Mouse (Mus musculus) Muller cell, postnatal 12 days (primary cell): ENCODE data around the gene Gm379.

ENCODE experiments used
- DNase-seq: peaks from one replicate; pipeline ENCODE4 v3.0.0-alpha.2; 2015; ENCODE audit errors: inconsistent ontology term

Gm379 gene

GRCm38 (mm10) chrX:108664885-108665284 is at the start of gene Gm379:
TSS of gene Gm379 (minus strand) at chrX:108664891.
- DNase-seq: no peak

DNA sequence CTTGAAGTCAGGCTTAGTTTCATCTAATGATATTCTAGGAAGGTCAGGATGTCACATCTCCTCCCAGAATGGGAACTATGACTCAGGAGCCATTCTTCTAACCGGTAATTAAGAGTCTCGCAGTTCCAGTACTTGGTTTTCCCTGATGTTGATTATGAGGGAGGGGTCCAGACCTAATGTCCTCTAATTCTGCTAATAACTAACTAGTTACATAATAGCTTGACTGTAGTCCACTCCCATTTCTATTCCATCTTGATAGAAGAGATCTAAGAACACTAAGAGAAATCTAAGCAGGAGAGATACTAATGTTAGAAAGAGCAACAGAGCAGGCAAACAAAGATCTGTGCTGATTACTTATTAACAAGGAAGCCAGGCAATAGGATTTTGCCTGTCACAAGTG is 39.6 kb upstream of the Gm379 start:
- no peak for DNase-seq

GRCm38 (mm10) chrX:108668868-108669267 is 4.2 kb upstream of the Gm379 start:
- no peak for DNase-seq

- no peak for DNase-seq
Observed at GRCm38 (mm10) chrX:108621991-108622390, 42.7 kb downstream of the Gm379 start.

- no peak for DNase-seq
Observed at GRCm38 (mm10) chrX:108620886-108621285, 43.8 kb downstream of the Gm379 start.
